Mouse (Mus musculus): ENCODE measurements around the gene Bicc1.

GRCm38 (mm10) chr10:70895891-70896290 lies 263.6 kb downstream of the Bicc1 start:
- TF ChIP-seq CTCF (conservative IDR thresholded peaks at IDR 0.05; ENCODE audit: insufficient read depth, insufficient read length, low read depth, low read length) (no peak), POLR2A (IDR thresholded peaks at IDR 0.05; ENCODE audit: low read depth, low read length) (no peak)
